Mouse (Mus musculus): ENCODE data around the gene Mdh1.
"Not testable (repeated sequence)": the region's sequence is repeated elsewhere in the genome, so short reads cannot be mapped to it uniquely, and the experiment has no call there.

GRCm38 (mm10) chr11:21508713-21509112, 63.5 kb downstream of the Mdh1 start:
- TF ChIP-seq CTCF (IDR thresholded peaks at IDR 0.05; ENCODE audit: borderline replicate concordance, insufficient read depth, low read length); POLR2A (IDR thresholded peaks at IDR 0.05; ENCODE audit: low read depth, low read length): not testable (repeated sequence)

Measured in embryonic fibroblast, embryonic 13.5 days (primary cell).